Mouse (Mus musculus) C2C12 (cell line): ENCODE results near the gene Tuft1.

Source experiments
- CEBPB ChIP-seq: IDR thresholded peaks from one replicate; pipeline ENCODE4 v1.6.1; 2011; ENCODE audit warnings: low read depth, mild to moderate bottlenecking, control low read depth, moderate library complexity
- CTCF ChIP-seq: IDR thresholded peaks from one replicate; pipeline ENCODE4 v1.5.1; 2011; ENCODE audit not compliant: control insufficient read depth, insufficient read depth, insufficient read length
- FOSL1 ChIP-seq: IDR thresholded peaks from one replicate; pipeline ENCODE4 v1.8.0; 2011; ENCODE audit warnings: mild to moderate bottlenecking, low read length; ENCODE audit not compliant: poor library complexity, insufficient read depth, severe bottlenecking
- MAX ChIP-seq: IDR thresholded peaks from one replicate; pipeline ENCODE4 v1.6.1; 2011; ENCODE audit warnings: mild to moderate bottlenecking, control low read depth
- MYOD1 ChIP-seq: IDR thresholded peaks from one replicate; pipeline ENCODE4 v1.6.1; 2011; ENCODE audit warnings: low read depth; ENCODE audit not compliant: control insufficient read depth, insufficient read length
- MYOG ChIP-seq: IDR thresholded peaks from one replicate; pipeline ENCODE4 v1.6.1; 2011; ENCODE audit not compliant: control insufficient read depth, insufficient read length; ENCODE audit errors: extremely low read depth
- USF1 ChIP-seq: IDR thresholded peaks from one replicate; pipeline ENCODE4 v1.6.1; 2011; ENCODE audit warnings: low read depth, mild to moderate bottlenecking, control low read depth, moderate library complexity

DNA sequence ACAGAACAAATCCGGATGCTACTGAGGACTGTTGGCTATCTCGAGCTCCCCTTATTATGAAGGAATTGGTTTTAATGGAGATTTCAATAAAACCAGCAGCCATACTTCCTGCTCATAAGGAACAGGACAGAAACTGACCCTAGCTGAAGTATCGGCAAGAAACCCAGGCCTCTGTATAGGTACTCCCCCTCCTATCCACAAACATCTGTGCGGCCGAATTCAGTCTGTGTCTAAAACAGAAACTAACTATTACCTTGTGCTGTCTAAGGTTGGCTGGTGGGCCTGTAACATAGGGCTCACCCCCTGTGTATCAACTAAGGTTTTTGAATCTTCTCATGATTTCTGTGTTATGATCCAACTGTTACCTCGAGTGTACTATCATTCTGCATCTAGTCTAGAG is 25.0 kb upstream of the Tuft1 start:
- TF ChIP-seq CTCF = no peak
- no peak for TF ChIP-seq MAX
- TF ChIP-seq MYOD1 = no peak
- no peak for TF ChIP-seq FOSL1
- no peak for TF ChIP-seq USF1
- no peak for TF ChIP-seq MYOG
- TF ChIP-seq CEBPB = no peak
